25 mouse cellular contexts compared by ENCODE assay signal in the genomic region with DNA sequence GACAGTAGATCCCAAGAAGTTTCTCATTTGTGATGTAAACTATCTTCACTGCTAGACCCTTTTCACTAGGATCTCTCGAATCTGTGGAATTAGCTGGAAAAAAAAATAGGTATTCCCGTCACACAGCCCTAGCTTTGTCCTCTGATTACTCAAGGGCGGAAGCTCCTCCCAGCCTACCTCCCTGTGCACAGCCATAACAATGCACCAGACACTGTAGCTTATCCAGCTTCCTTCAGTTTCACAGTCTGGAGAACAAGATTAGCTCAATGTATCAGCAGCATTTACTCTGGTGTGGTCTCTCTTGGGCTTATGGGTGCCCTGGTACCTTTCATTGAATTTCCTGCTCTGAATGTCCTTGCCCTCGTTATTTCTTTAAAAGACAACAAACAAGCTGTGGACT.
A peak's percentile ranks its signal among the peaks of the same experiment; 100 is the strongest.
DNase-seq lines count a peak whose midpoint lies in the region; ATAC-seq lines count a peak whose summit lies in the region.
"Had no signal": no experiment of that assay in that cellular context is flagged by ENCODE, and none has a peak within 500 bp of the region (broad histone marks: within the 10 kb centered on the region; RNA-seq: fewer than 3 reads in every experiment).

No protein-coding gene starts in this region.

- no peak for DNase-seq in heart, postnatal 4 days
- no peak for DNase-seq in kidney, postnatal 14 days
- DNase-seq in midbrain, embryonic 11.5 days (ENCODE audit: low spot score, missing footprints) = peak; percentile 70
- DNase-seq in midbrain, embryonic 10.5 days (ENCODE audit: low spot score) = no peak
- peak; percentile 6 for DNase-seq in ZHBTc4 (ENCODE audit: low read depth, low spot score)
- DNase-seq in layer of hippocampus, postnatal 36 days = no peak
- DNase-seq: adrenal gland, adult 8-10 months; adrenal gland, postnatal 36 days; cerebellum, adult 11 months; cerebellum, adult 8-10 months; cerebellum, postnatal 14 days; embryo, embryonic 11 days; gastrocnemius, adult 2 months; gastrocnemius, postnatal 25 days; heart, postnatal 10 days had no signal

- no peaks in the 10 kb centered on the region for H3K36me3 ChIP-seq in heart, embryonic 14.5 days (ENCODE audit: control insufficient read depth, insufficient read depth, low read length)
- H3K36me3 ChIP-seq in kidney, embryonic 14.5 days (ENCODE audit: control insufficient read depth, insufficient read depth, low read length) = no peaks in the 10 kb centered on the region
- H3K36me3 ChIP-seq in midbrain, embryonic 11.5 days (ENCODE audit: control insufficient read depth, insufficient read depth, low read length) = no peaks in the 10 kb centered on the region
- H3K36me3 ChIP-seq in midbrain, embryonic 10.5 days = no peaks in the 10 kb centered on the region
- H3K36me3 ChIP-seq: embryonic facial prominence, embryonic 15.5 days; forebrain, embryonic 10.5 days; intestine, embryonic 15.5 days had no signal

- no peak overlapping the region for H3K27ac ChIP-seq in heart, embryonic 14.5 days (replicated peaks in 1 of 2; ENCODE audit: control insufficient read depth in 1 of 2, insufficient read depth in 1 of 2, low read depth in 2 of 2, low read length in 2 of 2)
- H3K27ac ChIP-seq in kidney, embryonic 14.5 days (ENCODE audit: low read depth, low read length) = no peak overlapping the region
- no peak overlapping the region for H3K27ac ChIP-seq in midbrain, embryonic 11.5 days (ENCODE audit: low read depth, low read length)
- no peak overlapping the region for H3K27ac ChIP-seq in midbrain, embryonic 10.5 days (replicated peaks)
- H3K27ac ChIP-seq: embryonic facial prominence, embryonic 15.5 days; forebrain, embryonic 10.5 days; gastrocnemius, adult 2 months; hindbrain, embryonic 14.5 days; intestine, embryonic 15.5 days had no signal

- no peaks in the 10 kb centered on the region for H3K9me3 ChIP-seq in heart, embryonic 14.5 days (ENCODE audit: control insufficient read depth, low read length)
- no peaks in the 10 kb centered on the region for H3K9me3 ChIP-seq in kidney, embryonic 14.5 days (ENCODE audit: control insufficient read depth, low read length)
- no peaks in the 10 kb centered on the region for H3K9me3 ChIP-seq in midbrain, embryonic 11.5 days (ENCODE audit: control insufficient read depth, low read length)
- H3K9me3 ChIP-seq in midbrain, embryonic 10.5 days (replicated peaks) = no peaks in the 10 kb centered on the region
- H3K9me3 ChIP-seq: embryonic facial prominence, embryonic 15.5 days; forebrain, embryonic 10.5 days; intestine, embryonic 15.5 days had no signal

- no peaks in the 10 kb centered on the region for H3K27me3 ChIP-seq in heart, embryonic 14.5 days (ENCODE audit: control insufficient read depth, insufficient read depth, low read length)
- H3K27me3 ChIP-seq in kidney, embryonic 14.5 days (ENCODE audit: control insufficient read depth, insufficient read depth, low read length) = no peaks in the 10 kb centered on the region
- no peaks in the 10 kb centered on the region for H3K27me3 ChIP-seq in midbrain, embryonic 11.5 days (ENCODE audit: control insufficient read depth, insufficient read depth, low read length)
- no peaks in the 10 kb centered on the region for H3K27me3 ChIP-seq in midbrain, embryonic 10.5 days (ENCODE audit: low read depth, poor library complexity, severe bottlenecking)
- H3K27me3 ChIP-seq: CH12.LX; embryonic facial prominence, embryonic 15.5 days; intestine, embryonic 15.5 days had no signal

- no peak overlapping the region for H3K9ac ChIP-seq in heart, embryonic 14.5 days (ENCODE audit: low read length)
- H3K9ac ChIP-seq in kidney, embryonic 14.5 days (ENCODE audit: low read depth, low read length) = no peak overlapping the region
- H3K9ac ChIP-seq in midbrain, embryonic 11.5 days (ENCODE audit: low read length) = no peak overlapping the region
- H3K9ac ChIP-seq: embryonic facial prominence, embryonic 15.5 days; hindbrain, embryonic 14.5 days; intestine, embryonic 15.5 days had no signal

- no peaks in the 10 kb centered on the region for H3K4me1 ChIP-seq in heart, embryonic 14.5 days (ENCODE audit: control insufficient read depth in 2 of 2, insufficient read depth in 2 of 2, low read length in 2 of 2)
- H3K4me1 ChIP-seq in kidney, embryonic 14.5 days (ENCODE audit: control insufficient read depth, insufficient read depth, low read length) = no peaks in the 10 kb centered on the region
- H3K4me1 ChIP-seq in midbrain, embryonic 11.5 days (ENCODE audit: control insufficient read depth, insufficient read depth, low read length) = peaks cover 11% of the 10 kb centered on the region
- H3K4me1 ChIP-seq in midbrain, embryonic 10.5 days = peaks cover 40% of the 10 kb centered on the region
- H3K4me1 ChIP-seq: embryonic facial prominence, embryonic 15.5 days; intestine, embryonic 15.5 days had no signal

- ATAC-seq in heart, embryonic 14.5 days (ENCODE audit: insufficient number of reproducible peaks, insufficient read depth, low FRiP score, low read depth) = peak; percentile 66; the same call in 1 of the 2 replicates
- peak; percentile 85 for ATAC-seq in kidney, embryonic 14.5 days (ENCODE audit: low FRiP score, low TSS enrichment)
- ATAC-seq in midbrain, embryonic 11.5 days (ENCODE audit: low FRiP score) = peak; percentile 77
- ATAC-seq: forebrain, embryonic 14.5 days; intestine, embryonic 15.5 days; Patski had no signal

- WGBS in heart, embryonic 14.5 days = 44% methylated on average over 4 of the region's 4 CpGs
- WGBS in kidney, embryonic 14.5 days = 37% methylated on average over 4 of the region's 4 CpGs
- 26% methylated on average over 4 of the region's 4 CpGs for WGBS in midbrain, embryonic 11.5 days
- WGBS in midbrain, embryonic 10.5 days = 28% methylated on average over 4 of the region's 4 CpGs

- no peak overlapping the region for H3K4me3 ChIP-seq in heart, embryonic 14.5 days (ENCODE audit: control insufficient read depth in 1 of 2, insufficient read depth in 1 of 2, low read depth in 1 of 2, low read length in 2 of 2)
- no peak overlapping the region for H3K4me3 ChIP-seq in kidney, embryonic 14.5 days (ENCODE audit: low read length)
- H3K4me3 ChIP-seq in midbrain, embryonic 11.5 days (ENCODE audit: low read depth, low read length) = no peak overlapping the region
- H3K4me3 ChIP-seq in midbrain, embryonic 10.5 days = no peak overlapping the region
- H3K4me3 ChIP-seq: embryonic facial prominence, embryonic 15.5 days; erythroblast, embryonic 14.5 days; forebrain, embryonic 10.5 days; gastrocnemius, adult 2 months; intestine, embryonic 15.5 days had no signal

- no peak overlapping the region for H3K4me2 ChIP-seq in heart, embryonic 14.5 days (ENCODE audit: low read length)
- H3K4me2 ChIP-seq in kidney, embryonic 14.5 days (replicated peaks; ENCODE audit: low read depth, low read length) = no peak overlapping the region
- no peak overlapping the region for H3K4me2 ChIP-seq in midbrain, embryonic 11.5 days
- H3K4me2 ChIP-seq: embryonic facial prominence, embryonic 15.5 days; hindbrain, embryonic 14.5 days; intestine, embryonic 15.5 days had no signal

Comparison
In these comparisons a context has a peak if more than half of its experiments do, and no peak if none do; other contexts are left out.
1. DNase-seq: peak in midbrain, embryonic 11.5 days (single experiment) and ZHBTc4 (single experiment); none in heart, postnatal 4 days (single experiment), kidney, postnatal 14 days (single experiment), midbrain, embryonic 10.5 days (single experiment) and layer of hippocampus, postnatal 36 days (0 of 2).
2. Peak in every context shown above with its lines, with median percentiles within 50 percentile points of each other: ATAC-seq.